Mouse (Mus musculus) right cerebral cortex, postnatal 14 days (tissue): ENCODE data around the gene Meiob.

Experiments
- DNase-seq: peaks from one replicate; pipeline ENCODE4 v3.0.0; 2022

Meiob gene

DNA sequence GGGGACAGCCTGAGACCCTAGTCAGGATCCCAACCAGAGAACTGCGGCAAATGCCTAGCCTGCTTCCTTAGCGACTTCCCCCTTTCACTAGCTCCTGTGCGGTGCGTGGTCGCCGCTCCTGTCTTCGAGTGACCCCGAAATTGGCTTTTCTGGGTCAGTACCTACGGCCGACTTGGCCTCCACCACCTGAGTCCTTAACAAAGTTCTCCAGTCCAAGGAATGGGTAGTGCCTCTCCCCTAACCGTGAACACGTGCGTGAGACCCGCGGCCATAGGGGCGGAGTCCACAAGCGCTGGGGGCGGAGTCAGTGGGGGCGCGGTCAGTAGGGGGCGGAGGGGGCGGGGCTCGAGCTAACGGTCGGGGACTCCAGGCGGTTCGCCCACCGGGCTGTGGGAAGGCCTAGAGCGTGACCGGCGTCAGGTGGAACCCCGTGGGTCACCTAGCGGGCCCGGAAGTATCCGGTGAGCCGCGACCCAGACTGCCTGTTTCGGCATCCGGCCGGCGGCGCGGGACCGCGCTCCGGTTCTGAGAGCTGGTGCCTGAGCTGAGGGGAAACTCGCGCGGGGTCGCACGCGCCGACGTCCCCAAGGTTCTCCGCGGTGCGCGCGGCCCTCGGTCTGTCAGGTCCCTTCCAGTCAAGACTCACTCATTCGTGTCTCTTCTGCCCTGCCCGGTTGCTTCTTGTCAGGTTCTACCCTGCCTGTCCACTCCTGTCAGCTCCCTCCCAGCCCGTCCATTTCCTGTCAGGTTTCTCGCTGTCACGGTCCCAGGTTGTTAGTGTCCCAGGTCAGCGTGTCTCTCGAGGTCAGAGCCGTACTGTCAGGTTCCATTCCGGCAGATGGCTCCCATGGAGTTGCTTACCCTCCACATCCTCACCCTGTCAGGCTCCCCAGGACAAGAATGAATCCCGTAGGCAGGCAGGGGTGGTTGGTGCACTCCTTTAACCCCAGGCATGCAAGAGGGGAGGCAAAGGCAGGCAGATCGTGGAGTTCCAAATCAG, at the start of gene Meiob:
Gene Meiob, plus strand, starts transcription at position 338 of the 1,000 bp plus-strand sequence.
- peak; percentile 26 for DNase-seq

DNA sequence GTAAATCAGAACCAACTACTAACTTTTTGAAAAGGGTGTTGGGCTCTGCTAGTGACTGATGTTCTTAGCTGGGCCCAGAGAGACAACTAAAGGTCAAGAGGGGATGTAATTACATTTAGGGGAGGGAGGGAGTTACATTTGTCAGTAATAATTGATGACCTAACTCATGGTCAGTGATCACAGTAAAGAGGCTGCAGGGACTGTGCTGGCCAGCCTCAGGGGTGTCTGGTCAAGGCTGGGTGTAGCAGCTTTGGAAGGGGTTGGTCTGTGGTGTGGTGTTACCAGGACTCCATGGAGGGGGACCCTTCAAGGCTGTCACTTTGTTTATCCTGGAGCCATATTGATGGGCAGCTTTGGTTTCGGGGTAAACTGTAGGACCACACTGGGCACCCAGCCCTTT, 46.7 kb upstream of the Meiob start:
- no peak for DNase-seq

DNA sequence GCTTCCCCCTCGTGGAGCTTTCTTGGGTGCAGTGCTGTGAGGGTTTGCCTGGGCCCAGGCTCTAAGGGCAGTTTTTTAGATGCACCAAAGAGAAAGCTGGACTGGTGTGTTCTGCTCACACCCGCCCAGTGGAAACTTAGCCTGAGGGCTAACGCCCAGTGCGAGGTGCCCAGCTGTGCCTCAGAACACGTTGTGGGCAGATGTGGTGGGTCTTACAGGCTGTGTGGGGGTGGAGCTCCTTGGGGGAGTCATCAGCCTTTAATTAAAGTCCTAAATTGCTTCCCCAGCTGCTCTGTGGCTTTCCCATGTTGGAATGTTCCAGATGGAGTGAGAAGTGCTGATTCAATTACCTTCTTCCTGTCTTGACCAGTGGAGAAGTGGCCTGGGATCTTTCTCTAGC, 43.0 kb upstream of the Meiob start:
- no peak for DNase-seq

DNA sequence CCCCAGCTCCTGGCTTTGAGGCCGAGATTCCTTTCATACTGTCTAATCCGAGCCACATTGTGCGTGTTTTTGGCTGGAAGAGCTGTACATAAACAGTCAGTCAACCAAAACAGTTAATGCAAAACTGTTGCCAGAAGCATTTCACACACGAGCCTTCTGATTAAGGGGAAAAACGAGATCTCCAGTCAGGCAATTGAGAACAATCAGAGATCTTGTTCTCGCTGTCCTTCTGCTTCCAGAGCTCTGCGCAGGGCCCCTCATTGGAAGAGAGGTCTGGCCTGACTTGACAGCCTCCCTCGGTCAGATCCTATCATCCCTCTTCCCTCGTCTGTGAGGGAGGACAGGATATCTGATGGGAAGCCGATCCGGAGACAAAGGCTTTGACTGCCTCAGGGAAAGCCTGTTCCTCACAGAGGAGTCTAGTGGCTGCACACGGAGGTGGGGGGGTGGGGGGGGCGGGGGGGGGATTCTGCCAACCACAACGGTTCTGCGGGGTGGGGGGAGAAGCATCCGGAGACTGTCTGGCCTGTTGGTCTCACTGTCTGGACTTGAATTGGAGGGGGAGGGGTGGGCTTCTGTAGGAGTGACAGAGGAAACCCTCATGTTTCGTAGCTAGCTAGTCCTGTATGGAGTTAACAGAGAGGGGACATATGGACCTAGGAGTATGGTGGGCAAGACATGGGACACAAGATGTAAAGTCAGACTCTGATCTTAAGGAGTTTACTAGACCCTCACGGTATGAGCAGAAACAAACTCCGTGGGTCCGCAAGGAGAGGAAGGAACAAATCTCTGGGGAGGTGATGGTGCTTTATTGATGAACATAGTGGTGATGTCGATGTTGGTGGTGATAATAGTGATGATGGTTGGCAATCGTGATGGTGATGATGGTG, 38.8 kb upstream of the Meiob start:
- DNase-seq: no peak

DNA sequence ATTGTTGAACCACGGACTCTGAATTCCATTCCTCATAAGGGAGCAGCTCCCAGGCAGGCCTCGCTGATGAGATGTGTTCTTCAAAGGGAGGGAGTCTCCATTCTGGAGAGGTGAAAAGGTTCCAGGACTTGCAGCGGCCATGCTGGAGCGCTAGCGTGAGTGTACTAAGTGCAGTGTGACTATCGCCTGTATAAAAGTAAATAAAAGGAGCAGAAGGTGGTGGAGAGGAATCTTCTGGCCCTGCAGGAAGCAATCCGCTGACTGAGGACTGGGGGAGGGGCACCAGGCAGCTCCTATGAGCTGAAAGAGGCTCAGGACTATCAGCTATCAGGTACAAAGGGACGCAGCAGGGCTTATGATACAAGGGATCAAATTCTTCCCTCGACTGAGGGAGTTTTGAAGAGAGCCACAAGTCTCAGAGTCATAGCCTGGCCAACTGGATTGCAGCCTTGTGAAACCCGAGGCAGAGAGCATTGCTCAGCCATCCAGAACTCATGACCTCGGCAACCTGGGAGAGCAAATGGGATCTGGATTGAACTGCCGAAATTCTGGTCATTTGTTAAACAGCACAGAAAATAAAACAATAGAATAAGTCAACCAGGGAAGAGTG, 37.7 kb upstream of the Meiob start:
- no peak for DNase-seq

DNA sequence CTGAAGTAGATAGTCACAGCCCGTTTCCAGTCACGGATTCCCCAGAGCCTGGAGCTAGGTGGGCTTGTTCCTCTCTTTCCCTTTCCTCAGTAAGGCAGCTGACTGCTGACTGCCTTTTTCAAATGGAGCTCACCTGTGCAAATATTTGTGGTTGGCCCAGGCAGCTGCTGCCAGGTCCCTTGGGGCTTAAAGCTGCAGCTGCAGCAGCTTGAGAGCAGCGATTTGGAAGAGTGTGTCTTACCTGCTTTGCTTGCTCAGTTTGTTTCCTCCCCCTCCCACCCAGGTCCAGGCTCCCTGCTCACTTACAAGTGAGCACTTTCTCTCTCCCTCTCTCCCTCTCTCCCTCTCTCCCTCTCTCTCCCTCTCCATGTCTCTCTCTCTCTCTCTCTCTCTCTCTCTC, 34.9 kb upstream of the Meiob start:
- no peak for DNase-seq

DNA sequence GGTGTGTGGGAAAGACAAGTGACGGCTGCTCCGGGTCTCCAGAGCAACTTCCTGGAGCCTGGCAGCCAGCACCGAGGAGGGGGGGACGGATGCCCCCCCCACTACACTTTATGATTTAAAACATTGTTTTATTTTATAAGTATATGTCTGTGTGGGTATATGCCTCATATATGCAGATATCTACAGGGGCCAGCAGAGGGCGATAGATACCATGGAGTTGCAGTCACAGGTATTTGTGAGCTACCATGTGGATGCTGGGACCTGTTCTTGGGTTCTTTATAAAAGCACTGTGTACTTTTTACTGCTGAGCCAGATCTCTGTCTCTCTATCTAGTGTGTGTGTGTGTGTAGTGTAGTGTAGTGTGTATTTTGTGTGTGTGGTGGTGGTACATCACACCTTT, 30.8 kb upstream of the Meiob start:
- no peak for DNase-seq

DNA sequence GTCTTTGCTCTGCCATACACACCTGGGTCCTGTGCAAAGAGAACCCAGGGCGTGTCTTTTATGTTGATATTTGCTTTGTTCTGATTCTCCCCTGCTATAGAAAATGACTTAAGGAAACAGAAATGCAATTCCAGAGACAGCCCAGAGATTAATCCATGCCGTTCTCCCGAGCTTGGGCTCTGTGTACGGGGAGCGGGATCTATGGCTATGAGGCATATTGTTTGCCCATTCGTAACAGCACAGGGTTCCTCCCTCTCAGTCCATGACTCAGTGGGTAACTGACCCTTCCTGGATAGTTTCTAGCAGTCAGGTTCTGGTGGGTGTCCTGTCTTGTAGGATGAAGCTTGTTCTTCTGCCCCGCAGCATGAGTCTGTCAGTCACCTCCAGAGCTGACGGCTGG, 28.9 kb upstream of the Meiob start:
- no peak for DNase-seq

DNA sequence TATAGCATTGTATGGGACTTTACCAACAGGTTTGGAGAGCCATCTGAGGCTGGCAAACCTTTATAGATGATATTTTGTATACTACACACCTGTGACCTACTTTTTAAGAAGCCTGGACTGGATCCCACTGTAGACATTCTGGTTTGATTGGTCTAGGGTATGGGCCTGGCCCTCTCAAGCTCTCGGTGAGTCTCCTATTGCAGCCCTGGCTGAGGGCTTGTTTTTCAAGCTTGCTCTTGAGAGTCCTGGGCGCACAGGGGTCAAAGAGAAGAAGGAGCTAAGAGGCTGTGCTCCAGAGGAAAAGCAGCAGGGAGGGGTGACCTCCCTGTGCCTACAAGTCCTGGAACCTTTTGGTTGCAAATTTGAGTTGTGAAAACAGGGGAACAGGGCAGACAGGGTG, 27.0 kb upstream of the Meiob start:
- no peak for DNase-seq

DNA sequence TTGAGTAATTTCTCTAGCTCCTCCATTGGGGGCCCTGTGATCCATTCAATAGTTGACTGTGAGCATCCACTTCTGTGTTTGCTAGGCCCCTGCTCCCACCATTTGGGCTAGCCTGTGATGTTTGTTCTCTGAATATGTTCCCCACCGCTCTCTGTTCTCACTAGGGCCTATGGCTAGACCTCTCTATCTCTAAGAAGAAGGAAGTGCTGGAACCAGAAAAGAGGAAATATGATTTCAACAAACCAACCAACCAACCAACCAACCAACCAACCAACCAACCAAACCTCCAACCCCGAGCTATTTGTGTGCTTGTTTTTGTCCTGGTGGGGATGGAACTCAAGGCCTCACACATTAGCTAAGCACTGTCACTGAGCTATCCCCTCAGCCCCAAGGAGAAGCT, 23.3 kb upstream of the Meiob start:
- DNase-seq: no peak

DNA sequence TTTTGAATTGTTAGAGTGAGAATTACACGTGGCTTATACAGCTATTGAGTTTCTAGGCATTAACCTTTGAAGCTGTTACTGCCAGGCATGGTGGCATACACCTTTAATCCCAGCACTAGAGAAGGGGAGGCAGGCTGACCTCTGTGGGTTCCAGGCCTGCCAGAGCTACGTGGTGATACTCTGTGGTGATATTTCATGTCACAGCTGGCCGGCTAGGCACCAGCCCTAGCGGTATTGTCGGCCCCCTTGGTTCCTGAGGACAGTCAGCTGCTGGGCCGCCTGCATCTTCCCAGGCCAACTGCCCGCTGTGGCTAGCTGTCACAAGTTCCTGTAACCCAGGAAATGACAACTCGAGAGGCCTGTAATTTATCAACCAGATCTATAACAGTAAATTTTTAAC, 11.9 kb upstream of the Meiob start:
- no peak for DNase-seq

DNA sequence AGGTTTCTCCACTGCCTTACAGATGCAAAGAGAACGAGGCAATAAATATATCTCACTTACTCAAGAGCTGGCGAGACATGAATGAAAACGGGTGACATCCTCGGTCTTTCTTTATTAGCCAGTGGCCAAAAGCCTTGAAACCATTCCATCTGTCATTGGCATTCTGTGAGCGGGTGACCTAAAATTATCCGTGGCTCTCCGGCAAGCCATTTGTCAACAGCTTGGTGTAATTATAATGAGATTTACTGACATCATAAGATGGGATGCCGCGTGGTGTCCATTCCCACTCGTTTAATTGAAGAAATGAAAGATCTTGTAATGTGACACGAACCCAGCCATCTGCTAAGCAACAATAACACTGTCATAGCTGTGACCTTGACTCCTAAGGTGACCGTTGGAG, 9.3 kb upstream of the Meiob start:
- no peak for DNase-seq

DNA sequence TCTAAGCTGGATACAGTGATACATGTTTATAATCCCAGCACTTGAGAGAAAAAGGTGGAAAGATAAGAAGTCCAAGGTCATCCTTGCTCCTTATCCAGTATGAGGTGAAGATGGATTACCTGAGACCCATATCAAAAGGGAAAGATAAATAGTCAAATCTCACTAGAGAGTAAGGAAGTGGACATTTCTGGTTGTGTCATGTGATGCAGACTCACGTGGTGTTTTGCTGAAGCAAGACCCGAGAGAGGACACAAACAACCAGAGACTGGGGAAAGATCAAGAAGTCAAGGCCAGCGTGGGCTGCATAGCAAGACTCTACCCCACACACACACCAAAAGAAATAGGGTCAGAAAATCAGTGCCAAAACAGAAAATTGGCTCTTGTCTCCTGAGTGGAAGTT, 7.1 kb upstream of the Meiob start:
- DNase-seq: no peak

DNA sequence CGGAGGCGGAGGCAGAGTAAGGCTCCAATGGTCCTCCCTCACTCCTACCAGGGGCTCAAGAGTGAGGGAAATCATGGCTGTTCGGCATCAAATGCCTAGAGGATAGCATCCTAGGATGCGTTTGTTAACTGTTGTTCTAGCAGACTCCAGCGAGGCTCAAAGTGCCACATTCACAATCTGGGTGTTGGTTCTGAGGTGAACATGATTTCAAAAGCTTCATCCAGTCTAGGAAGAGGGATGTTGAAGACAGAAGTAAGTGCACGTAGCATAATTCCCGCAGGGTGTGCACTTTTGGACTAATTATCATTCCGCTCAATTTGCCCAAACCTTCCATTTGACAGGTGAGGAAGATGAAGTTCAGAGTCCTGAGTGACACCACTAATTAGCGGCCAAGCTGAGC, 5.9 kb upstream of the Meiob start:
- no peak for DNase-seq

DNA sequence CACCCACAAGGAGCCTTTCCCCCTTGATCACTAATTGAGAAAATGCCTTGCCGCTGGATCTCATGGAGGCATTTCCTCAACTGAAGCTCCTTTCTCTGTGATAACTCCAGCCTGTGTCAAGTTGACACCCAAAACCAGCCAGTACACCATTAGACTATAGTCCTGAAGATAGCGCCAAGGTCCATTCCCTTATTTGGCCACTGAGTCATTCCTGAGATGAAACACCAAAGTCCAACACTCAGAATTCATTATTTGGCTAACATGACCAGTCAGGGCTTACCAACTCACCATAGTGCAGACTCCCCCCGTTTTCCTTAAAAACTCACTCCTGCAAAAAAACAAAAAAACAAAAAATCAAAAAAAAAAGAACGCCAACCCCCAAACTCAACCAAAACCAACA, 4.6 kb upstream of the Meiob start:
- no peak for DNase-seq

DNA sequence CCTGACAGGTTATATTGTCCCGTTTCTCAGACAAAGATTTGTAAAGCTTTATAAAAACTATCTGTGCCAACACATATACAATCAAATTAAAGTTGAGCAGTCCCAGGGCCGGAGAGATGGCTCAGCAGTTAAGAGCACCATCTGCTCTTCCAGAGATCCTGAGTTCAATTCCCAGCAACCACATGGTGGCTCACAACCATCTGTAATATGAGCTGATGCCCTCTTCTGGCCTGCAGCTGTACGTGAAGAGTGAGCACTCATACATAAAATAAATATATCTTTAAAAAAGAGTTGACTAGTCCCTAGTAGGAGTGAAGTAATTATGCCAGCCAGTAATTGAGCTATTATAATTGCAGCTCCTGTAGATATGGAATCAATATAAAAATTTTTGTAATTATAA, 3.6 kb upstream of the Meiob start:
- DNase-seq: no peak

DNA sequence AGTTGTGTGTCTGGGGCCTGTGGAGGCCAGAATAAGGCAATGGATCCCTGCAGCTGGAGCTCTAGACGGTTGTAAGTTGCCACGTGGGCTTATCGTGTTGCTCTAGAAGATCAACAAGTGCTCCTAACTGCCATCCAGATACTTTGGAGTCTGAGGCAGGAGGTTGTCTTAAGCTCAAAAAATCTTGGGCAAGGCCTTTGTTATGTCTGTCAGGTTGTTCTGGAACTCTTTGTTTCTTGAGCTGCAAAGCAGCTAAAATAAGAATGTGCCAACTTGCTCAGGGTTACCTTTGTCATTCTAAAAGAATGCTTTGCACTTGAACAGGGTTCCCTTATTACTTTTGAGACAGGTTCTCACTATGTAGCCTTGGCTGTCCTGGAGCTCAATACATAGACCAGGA, 7.1 kb downstream of the Meiob start:
- no peak for DNase-seq

DNA sequence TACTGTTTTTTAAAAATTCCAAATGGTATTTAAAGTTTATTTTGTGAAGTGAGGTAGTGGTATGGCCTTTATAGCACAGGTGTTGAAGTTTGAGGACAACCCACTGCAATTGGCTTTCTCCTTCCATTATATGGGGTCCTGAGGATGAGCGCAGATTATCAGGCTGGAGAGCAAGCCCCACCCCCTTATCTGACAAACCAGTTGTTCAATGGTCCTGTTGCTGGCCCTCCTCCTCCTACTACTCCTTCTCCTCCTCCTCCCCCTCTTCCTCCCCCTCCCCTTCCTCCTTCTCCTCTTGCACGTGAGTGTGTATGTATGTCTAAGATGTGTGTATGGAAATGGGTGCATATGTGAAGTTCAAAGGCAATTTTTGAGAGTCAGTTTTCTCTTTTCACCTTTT, 8.1 kb downstream of the Meiob start:
- DNase-seq: no peak

DNA sequence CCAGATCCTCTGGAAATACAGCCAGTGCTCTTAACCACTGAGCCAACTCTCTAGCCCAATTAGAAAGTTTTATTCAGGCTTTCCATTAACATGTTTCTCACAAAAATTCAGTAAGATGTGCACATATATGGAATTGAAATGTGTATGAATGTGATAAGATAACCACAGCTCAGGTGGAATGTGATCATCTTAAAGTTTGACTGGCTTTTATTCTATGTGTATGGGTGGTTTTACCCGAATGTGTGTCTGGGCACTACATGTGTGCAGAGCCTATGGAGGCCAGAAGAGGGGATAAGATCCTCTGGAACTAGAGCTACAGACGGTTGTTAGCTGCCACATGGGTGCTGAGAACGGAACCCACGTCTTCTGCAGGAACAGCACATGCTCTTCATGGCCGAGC, 11.2 kb downstream of the Meiob start:
- no peak for DNase-seq

DNA sequence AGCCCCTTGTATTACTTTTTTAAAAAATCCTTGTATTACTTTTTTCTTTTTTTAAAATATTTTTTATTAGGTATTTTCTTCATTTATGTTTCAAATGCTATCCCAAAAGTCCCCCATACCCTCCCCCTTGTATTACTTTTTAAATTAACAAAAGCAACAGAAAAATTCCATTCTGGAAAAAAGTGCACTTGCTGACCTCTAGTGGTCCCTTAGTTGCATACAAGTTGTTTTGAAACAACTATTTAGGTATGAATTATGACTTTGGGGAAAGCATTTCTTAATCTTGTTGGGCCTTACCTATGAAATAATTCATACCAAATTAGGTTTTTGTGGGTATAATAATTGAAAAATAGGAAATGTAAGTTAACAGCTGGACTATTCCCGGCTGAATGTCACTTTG, 13.4 kb downstream of the Meiob start:
- DNase-seq: no peak

DNA sequence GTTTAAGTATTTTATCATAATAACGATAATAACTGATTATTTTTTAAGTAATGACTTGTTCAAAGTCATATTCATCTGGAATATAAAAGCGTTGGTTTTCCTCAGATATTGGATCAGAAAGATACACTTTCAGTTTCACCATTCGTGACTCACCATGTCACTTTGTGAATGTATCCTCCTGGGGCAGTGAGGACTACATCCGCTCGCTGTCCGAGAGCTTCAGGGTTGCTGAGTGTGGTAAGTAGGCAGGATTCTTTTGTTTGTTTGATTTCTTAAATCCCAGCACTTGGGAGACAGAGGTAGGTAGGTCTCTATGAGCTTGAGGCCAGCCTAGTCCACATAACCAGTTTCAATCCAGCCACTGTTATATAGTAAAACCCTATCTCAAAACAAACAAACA, 14.1 kb downstream of the Meiob start:
- no peak for DNase-seq

DNA sequence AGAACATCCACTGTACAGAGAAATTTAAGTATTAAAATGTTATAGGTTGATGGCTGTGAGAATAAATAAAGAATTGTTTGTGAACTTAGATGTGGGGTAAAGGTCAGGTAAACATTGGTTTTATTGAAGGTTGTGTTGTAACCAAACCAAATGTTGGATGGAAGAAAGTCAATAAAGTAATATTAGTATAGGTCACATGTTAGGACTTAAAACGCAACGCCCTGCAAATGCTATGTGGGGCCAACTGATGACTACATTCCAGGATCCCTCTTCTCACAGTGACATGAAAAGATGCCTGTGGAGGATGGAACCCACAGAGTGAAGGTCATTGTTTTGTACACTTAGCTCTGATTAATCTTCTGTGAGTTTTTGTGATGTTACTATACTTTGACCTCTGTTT, 15.4 kb downstream of the Meiob start:
- DNase-seq: no peak
